Mouse (Mus musculus): ENCODE measurements around the gene Rrm1. TPM values are rescaled to one million over a fixed set of nuclear protein-coding genes. Genes with fewer than 3 reads are reported as not detected.
A peak's percentile ranks its signal among the peaks of the same experiment; 100 is the strongest.
"Not testable (repeated sequence)": the region's sequence is repeated elsewhere in the genome, so short reads cannot be mapped to it uniquely, and the experiment has no call there.

The Rrm1 gene
- total RNA-seq (2021) = 10 to 100 TPM; 15.3 to 21.8 TPM
- long read RNA-seq, experiment 1, transcript Rrm1-201 (19 exons, 3,997 nt) = major isoform, 39 of 41 reads
- long read RNA-seq, experiment 1, partial matches to known transcripts = 1 of 41 reads
- long read RNA-seq, experiment 1, other reads (novel, unspliced or antisense) = 1 of 41 reads
- long read RNA-seq, experiment 2, transcript Rrm1-201 (19 exons, 3,997 nt) = major isoform, 28 of 36 reads
- long read RNA-seq, experiment 2, partial matches to known transcripts = 5 of 36 reads
- long read RNA-seq, experiment 2, other reads (novel, unspliced or antisense) = 3 of 36 reads

- peak; percentile 95 for DNase-seq
- TF ChIP-seq CTCF (IDR thresholded peaks at IDR 0.05) = no peak
- intact Hi-C loops (cut with DNase I) = no loop called here
- Histone ChIP-seq H3K27ac (peak within 1 kb of the TSS; percentile 87), H3K4me3 (peak within 1 kb of the TSS; percentile 93)
Observed at GRCm38 (mm10) chr7:102441657-102442391, at the start of gene Rrm1. Rrm1 (plus strand) TSS chr7:102441695.

DNA sequence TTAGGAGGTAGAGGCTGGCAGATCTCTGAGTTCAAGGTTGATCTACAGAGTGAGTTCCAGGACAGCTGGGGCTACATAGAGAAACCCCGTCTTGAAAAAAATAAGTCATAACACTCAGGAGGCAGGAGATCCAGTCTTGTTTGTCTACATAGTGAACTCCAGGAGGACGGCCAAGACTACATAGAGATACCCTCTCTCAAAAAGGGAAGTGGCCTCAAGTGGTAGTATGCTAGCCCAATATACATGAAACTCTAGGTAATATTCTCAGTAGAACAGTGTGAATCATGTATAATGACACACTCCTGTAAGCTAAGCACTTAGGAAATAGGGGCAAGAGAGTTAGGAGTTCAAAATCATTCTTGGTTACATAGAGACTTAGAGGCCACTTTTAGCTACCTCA lies 47.6 kb upstream of the Rrm1 start:
- no peak for DNase-seq
- no peak overlapping the region for H3K4me3 ChIP-seq
- no peak overlapping the region for H3K27ac ChIP-seq
- TF ChIP-seq CTCF (IDR thresholded peaks at IDR 0.05) = no peak
- intact Hi-C loops (cut with DNase I) = no loop called here

GRCm38 (mm10) chr7:102395894-102396293 lies 45.6 kb upstream of the Rrm1 start:
- intact Hi-C loops (cut with DNase I) = no loop called here
- peak; percentile 50 for DNase-seq
- no peak for TF ChIP-seq CTCF (IDR thresholded peaks at IDR 0.05)
- H3K27ac ChIP-seq = peak overlapping the region; percentile 58; the same call in 1 of the 2 replicates
- H3K4me3 ChIP-seq = no peak overlapping the region

- Histone ChIP-seq H3K27ac (peak overlapping the region; percentile 58; the same call in 1 of the 2 replicates), H3K4me3 (no peak overlapping the region)
- no peak for DNase-seq
- intact Hi-C loops (cut with DNase I) = no loop called here
- no peak for TF ChIP-seq CTCF (IDR thresholded peaks at IDR 0.05)
Observed at GRCm38 (mm10) chr7:102396331-102396730, 45.2 kb upstream of the Rrm1 start.

- Histone ChIP-seq H3K4me3 (no peak overlapping the region), H3K27ac (no peak overlapping the region)
- TF ChIP-seq CTCF (IDR thresholded peaks at IDR 0.05) = no peak
- intact Hi-C loops (cut with DNase I) = no loop called here
- no peak for DNase-seq
Observed at GRCm38 (mm10) chr7:102399180-102399731, 42.2 kb upstream of the Rrm1 start.

GRCm38 (mm10) chr7:102404118-102404517 lies 37.4 kb upstream of the Rrm1 start:
- no peak for DNase-seq
- intact Hi-C loops (cut with DNase I) = no loop called here
- TF ChIP-seq CTCF (IDR thresholded peaks at IDR 0.05) = 0 out of 2 replicates have a peak, but pooled peaks have one; percentile 6
- Histone ChIP-seq H3K27ac (no peak overlapping the region), H3K4me3 (no peak overlapping the region)

DNA sequence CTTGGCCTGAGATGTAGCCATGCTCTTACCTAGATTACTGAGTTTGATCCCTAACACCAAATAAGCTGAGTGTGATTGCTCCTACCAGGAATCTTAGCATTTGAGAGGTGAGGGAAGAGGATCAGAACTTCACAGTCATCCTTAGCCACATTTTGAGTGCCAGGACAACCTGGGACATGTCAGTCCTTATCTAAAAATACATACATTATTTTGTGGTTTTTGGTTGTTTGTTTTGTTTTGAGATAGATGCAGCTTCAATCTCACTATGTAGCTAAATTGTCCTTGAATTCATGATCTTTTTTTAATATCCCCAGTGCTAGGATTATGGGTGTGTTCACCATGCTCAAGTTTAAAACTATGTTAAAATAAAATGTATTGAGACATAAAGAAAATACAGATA lies 34.1 kb upstream of the Rrm1 start:
- TF ChIP-seq CTCF (IDR thresholded peaks at IDR 0.05) = no peak
- intact Hi-C loops (cut with DNase I) = no loop called here
- DNase-seq = no peak
- Histone ChIP-seq H3K27ac (no peak overlapping the region), H3K4me3 (no peak overlapping the region)

DNA sequence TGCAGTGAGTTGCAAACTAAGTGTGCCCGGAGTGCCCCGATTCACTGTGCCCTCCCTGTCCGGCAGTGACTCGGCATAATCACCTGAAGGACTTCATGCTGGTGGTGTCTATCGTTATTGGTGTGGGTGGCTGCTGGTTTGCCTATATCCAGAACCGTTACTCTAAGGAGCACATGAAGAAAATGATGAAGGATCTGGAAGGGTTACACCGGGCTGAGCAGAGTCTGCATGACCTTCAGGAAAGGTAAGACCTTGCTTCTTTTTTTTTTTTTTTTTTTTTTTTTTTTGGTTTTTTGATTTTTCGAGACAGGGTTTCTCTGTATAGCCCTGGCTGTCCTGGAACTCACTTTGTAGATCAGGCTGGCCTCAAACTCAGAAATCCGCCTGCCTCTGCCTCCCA lies 26.2 kb upstream of the Rrm1 start:
- H3K4me3 ChIP-seq; DNase-seq; intact Hi-C loops (cut with DNase I); H3K27ac ChIP-seq: not testable (repeated sequence)

GRCm38 (mm10) chr7:102415841-102416240 lies 25.7 kb upstream of the Rrm1 start:
- DNase-seq = no peak
- TF ChIP-seq CTCF (IDR thresholded peaks at IDR 0.05) = no peak
- intact Hi-C loops (cut with DNase I) = no loop called here
- H3K4me3 ChIP-seq = no peak overlapping the region
- peak overlapping the region; percentile 52 for H3K27ac ChIP-seq

GRCm38 (mm10) chr7:102417398-102417797 lies 24.1 kb upstream of the Rrm1 start:
- Histone ChIP-seq H3K27ac (peak overlapping the region; percentile 52), H3K4me3 (no peak overlapping the region)
- peak; percentile 32 for DNase-seq
- peak; percentile 90 for TF ChIP-seq CTCF (IDR thresholded peaks at IDR 0.05)
- intact Hi-C loops (cut with DNase I) = loop anchor here (1.0 kb wide), 2 partner anchors 150 to 159 kb away; partner anchors contain the start of gene Stim1

DNA sequence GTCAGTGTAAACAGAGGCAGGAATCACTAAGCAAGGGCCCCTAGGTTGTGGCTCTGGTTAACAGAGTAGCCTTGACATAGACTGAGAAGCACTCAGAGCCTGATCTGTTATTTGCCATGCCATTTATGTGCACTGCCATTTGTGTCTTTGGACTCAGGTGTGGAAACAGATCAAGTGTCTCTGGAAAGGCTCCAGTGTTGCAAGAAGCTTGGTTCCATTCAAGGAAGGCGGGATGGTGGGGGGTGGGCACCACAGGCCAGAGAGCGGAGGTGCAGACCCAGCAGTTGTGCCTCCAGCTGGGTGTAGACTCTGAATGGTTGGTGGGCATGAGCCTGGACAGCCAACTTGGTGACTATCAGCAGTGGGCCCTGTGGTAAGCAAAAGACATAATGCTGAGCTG lies 19.5 kb upstream of the Rrm1 start:
- Histone ChIP-seq H3K4me3 (no peak overlapping the region), H3K27ac (peak overlapping the region; percentile 61)
- peak; percentile 53 for DNase-seq
- intact Hi-C loops (cut with DNase I) = no loop called here
- no peak for TF ChIP-seq CTCF (IDR thresholded peaks at IDR 0.05)

GRCm38 (mm10) chr7:102425933-102426685 lies 15.4 kb upstream of the Rrm1 start:
- intact Hi-C loops (cut with DNase I) = no loop called here
- DNase-seq = no peak
- H3K4me3 ChIP-seq = no peak overlapping the region
- no peak overlapping the region for H3K27ac ChIP-seq
- no peak for TF ChIP-seq CTCF (IDR thresholded peaks at IDR 0.05)
